Mouse (Mus musculus): ENCODE measurements around the gene Zscan12. TPM values are rescaled to one million over a fixed set of nuclear protein-coding genes. Genes with fewer than 3 reads are reported as not detected.
"Not testable (repeated sequence)": the region's sequence is repeated elsewhere in the genome, so short reads cannot be mapped to it uniquely, and the experiment has no call there.

Gene Zscan12
- polyA plus RNA-seq, 1 experiment from 2014 or later = 12.7 TPM

DNA sequence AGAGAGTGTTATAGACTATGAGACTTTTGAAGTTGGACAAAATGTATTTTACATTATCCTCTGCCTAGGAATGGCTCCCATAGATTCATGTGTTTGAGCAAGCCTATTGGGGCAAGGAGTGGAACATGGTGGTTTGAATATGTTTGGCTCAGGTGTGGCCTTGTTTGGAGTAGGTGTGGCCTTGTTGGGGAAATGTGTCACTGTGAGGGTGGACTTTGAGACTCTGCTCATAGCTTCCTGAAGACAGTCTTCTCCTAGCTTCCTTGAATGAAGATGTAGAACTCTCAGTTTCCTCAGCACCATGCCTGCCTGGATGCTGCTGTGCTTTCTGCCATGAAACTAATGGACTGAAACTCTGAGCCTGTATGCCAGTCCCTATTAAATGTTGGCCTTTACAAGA, 12.0 kb upstream of the Zscan12 start:
- no peaks in the 10 kb centered on the region for H3K36me3 ChIP-seq
- no peaks in the 10 kb centered on the region for H3K27me3 ChIP-seq
- H3K9me3 ChIP-seq = no peaks in the 10 kb centered on the region
- H3K4me2 ChIP-seq = no peak overlapping the region
- no peak overlapping the region for H3K27ac ChIP-seq (replicated peaks)
- H3K4me1 ChIP-seq (replicated peaks) = no peaks in the 10 kb centered on the region
- no peak for ATAC-seq (ENCODE audit: low FRiP score, low read depth)
- no peak overlapping the region for H3K9ac ChIP-seq
- H3K4me3 ChIP-seq = no peak overlapping the region

DNA sequence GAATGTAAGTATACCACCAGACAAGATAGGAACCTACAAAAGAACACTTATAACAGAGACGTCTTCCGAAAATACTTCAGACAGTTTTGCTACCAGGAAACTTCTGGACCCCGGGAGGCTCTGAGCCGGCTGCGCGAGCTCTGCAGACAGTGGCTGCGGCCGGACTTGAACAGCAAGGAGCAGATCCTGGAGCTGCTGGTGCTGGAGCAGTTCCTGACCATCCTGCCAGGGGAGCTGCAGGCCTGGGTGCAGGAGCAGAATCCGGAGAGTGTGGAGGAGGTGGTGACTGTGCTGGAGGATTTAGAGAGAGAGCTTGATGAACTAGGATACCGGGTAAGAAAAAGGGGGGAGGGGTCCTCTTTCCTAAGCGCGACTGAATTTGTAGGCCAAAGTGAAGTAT, 1.1 kb downstream of the Zscan12 start:
- Histone ChIP-seq H3K4me3 (peak overlapping the region; percentile 80), H3K4me2 (peak overlapping the region; percentile 67), H3K9ac (peak overlapping the region; percentile 85; the same call in 1 of the 2 replicates), H3K36me3 (peaks cover 13% of the 10 kb centered on the region), H3K27ac (replicated peaks) (no peak overlapping the region), H3K9me3 (no peaks in the 10 kb centered on the region), H3K4me1 (replicated peaks) (peaks cover 27% of the 10 kb centered on the region), H3K27me3 (no peaks in the 10 kb centered on the region)
- 70% methylated on average over 12 of the region's 12 CpGs for WGBS
- no peak for ATAC-seq (ENCODE audit: low FRiP score, low read depth)

DNA sequence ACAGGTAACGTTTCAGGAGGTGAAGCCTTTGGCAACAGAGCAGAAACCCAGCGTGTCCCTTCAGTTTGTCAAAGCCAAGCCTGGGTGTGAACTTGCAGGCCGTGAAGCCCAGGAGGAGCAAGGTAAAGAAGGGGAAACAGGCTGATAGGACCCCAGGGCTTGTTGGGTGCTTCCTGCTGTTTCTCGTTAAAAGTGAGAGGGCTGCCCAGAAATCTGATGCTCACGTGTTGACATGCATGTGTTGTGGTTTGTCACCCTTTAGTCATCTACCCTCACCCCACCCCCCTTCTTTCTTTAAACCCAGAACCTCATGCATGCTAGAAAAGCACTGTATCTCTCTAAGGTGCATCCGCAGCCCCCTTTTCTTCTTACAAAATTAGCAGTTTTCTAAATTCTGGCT, 4.0 kb downstream of the Zscan12 start:
- Histone ChIP-seq H3K27me3 (no peaks in the 10 kb centered on the region), H3K4me2 (no peak overlapping the region), H3K4me3 (no peak overlapping the region), H3K36me3 (peaks cover 37% of the 10 kb centered on the region), H3K4me1 (replicated peaks) (peaks cover 27% of the 10 kb centered on the region), H3K9me3 (no peaks in the 10 kb centered on the region), H3K9ac (no peak overlapping the region), H3K27ac (replicated peaks) (no peak overlapping the region)
- WGBS = 80% methylated on average over 6 of the region's 6 CpGs
- no peak for ATAC-seq (ENCODE audit: low FRiP score, low read depth)

GRCm38 (mm10) chr13:21372700-21373099, 10.1 kb downstream of the Zscan12 start:
- H3K9me3 ChIP-seq = no peaks in the 10 kb centered on the region
- no peak for ATAC-seq (ENCODE audit: low FRiP score, low read depth)
- no peak overlapping the region for H3K9ac ChIP-seq
- no peak overlapping the region for H3K4me2 ChIP-seq
- H3K27ac ChIP-seq (replicated peaks) = no peak overlapping the region
- no peaks in the 10 kb centered on the region for H3K4me1 ChIP-seq (replicated peaks)
- WGBS = 95% methylated on average over 2 of the region's 2 CpGs
- H3K36me3 ChIP-seq = peaks cover 28% of the 10 kb centered on the region
- H3K4me3 ChIP-seq = no peak overlapping the region
- H3K27me3 ChIP-seq = no peaks in the 10 kb centered on the region

DNA sequence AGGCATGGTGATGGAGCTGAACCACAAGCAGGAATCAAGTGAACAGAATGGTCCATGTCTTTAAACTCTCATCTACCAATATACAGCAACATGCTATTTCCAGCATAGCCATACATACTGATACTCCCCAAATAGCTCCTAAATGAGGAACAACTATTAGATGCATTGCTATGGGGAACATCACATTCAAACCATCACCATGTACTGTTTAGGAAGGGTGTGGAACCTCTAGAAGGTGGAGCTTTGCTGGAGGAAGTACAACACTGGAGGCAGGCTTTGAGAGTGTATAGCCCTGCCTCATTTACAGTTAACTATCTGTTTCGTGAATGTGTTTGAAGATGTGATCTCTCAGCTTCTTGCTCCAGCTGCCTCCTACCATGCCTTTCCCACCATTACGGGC, 15.2 kb downstream of the Zscan12 start:
- Histone ChIP-seq H3K9me3 (no peaks in the 10 kb centered on the region), H3K27ac (replicated peaks) (no peak overlapping the region), H3K9ac (no peak overlapping the region), H3K27me3 (no peaks in the 10 kb centered on the region), H3K4me3 (no peak overlapping the region), H3K4me1 (replicated peaks) (no peaks in the 10 kb centered on the region), H3K4me2 (no peak overlapping the region), H3K36me3 (no peaks in the 10 kb centered on the region)
- ATAC-seq (ENCODE audit: low FRiP score, low read depth) = no peak
- 94% methylated on average over 2 of the region's 2 CpGs for WGBS

DNA sequence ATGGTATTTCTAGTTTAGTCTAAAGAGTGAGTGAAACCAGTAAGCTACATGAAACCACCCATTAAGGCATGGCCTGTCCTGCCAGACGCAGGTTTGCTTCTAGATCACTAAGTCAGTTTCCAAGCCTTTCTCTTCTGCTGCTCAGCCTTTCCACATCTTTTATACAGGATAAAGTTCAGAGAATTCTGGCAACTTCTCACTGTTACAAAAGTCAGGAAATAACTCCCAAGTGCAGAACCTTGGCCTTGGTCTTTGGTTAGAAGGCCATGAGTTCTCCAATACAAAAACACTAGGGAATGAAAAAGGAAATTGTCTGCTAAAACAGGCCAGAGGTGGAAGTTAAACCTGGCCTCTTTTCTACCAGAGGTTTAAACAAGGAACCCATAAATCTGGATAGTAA, 32.6 kb downstream of the Zscan12 start:
- Histone ChIP-seq H3K4me1 (replicated peaks) (peaks cover 14% of the 10 kb centered on the region), H3K27ac (replicated peaks) (no peak overlapping the region), H3K36me3 (peaks cover 56% of the 10 kb centered on the region), H3K27me3 (no peaks in the 10 kb centered on the region), H3K9me3 (no peaks in the 10 kb centered on the region), H3K4me3 (no peak overlapping the region), H3K9ac (no peak overlapping the region), H3K4me2 (no peak overlapping the region)
- WGBS = 98% methylated on average over 1 of the region's 1 CpGs
- no peak for ATAC-seq (ENCODE audit: low FRiP score, low read depth)

DNA sequence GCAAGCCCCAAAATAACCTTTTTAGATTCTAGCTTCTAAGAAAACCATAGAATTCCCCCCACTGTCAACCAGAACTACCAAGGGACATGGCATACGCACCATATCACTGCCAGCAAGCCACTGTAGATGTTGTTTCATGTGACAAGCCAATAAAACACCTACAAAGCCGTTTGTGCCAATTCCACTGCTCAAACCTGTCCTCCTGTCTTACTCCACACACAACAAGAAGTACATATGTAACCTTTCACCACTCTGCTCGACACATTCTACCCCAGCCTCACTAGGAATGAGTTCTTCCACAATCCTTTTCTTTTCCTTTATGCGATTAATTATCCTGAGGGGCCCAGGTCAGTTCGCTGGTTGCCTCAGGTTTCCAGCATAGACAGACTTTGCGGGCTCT, 33.0 kb downstream of the Zscan12 start:
- no peaks in the 10 kb centered on the region for H3K27me3 ChIP-seq
- peaks cover 18% of the 10 kb centered on the region for H3K4me1 ChIP-seq (replicated peaks)
- H3K9ac ChIP-seq = no peak overlapping the region
- WGBS = 95% methylated on average over 6 of the region's 6 CpGs
- no peak for ATAC-seq (ENCODE audit: low FRiP score, low read depth)
- H3K27ac ChIP-seq (replicated peaks) = no peak overlapping the region
- H3K4me3 ChIP-seq = no peak overlapping the region
- H3K4me2 ChIP-seq = no peak overlapping the region
- peaks cover 52% of the 10 kb centered on the region for H3K36me3 ChIP-seq
- no peaks in the 10 kb centered on the region for H3K9me3 ChIP-seq

DNA sequence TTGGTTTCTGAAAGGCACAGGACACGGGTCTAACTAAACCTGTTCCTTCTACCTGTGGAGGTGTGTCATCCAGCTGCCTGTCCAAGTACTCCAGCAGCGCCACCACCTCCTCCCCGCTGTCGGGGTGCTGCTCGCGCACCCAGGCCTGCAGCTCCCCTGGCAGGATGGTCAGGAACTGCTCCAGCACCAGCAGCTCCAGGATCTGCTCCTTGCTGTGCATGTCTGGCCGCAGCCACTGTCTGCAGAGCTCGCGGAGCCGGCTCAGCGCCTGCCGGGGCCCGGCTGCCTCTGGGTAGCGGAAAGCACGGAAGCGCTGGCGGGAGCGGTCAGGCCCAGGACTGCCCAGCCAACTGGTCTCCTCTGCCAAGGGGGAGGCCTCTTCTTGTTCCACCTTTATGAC, 33.4 kb downstream of the Zscan12 start:
- WGBS = 90% methylated on average over 18 of the region's 18 CpGs
- not testable (repeated sequence) for H3K27ac ChIP-seq (replicated peaks); H3K4me2 ChIP-seq; H3K27me3 ChIP-seq; H3K9ac ChIP-seq; H3K4me3 ChIP-seq; H3K9me3 ChIP-seq
- peaks cover 48% of the 10 kb centered on the region for H3K36me3 ChIP-seq
- peak; percentile 38; the same call in 1 of the 2 replicates for ATAC-seq (ENCODE audit: low FRiP score, low read depth)
- peaks cover 22% of the 10 kb centered on the region for H3K4me1 ChIP-seq (replicated peaks)

- Histone ChIP-seq H3K27me3 (no peaks in the 10 kb centered on the region), H3K27ac (replicated peaks) (no peak overlapping the region), H3K9me3 (no peaks in the 10 kb centered on the region), H3K36me3 (peaks cover 34% of the 10 kb centered on the region), H3K4me1 (replicated peaks) (peaks cover 28% of the 10 kb centered on the region), H3K9ac (no peak overlapping the region), H3K4me2 (no peak overlapping the region), H3K4me3 (no peak overlapping the region)
- no peak for ATAC-seq (ENCODE audit: low FRiP score, low read depth)
- WGBS = 94% methylated on average over 2 of the region's 2 CpGs
Measured at GRCm38 (mm10) chr13:21397486-21397885, 34.9 kb downstream of the Zscan12 start.

- H3K27me3 ChIP-seq = no peaks in the 10 kb centered on the region
- no peak for ATAC-seq (ENCODE audit: low FRiP score, low read depth)
- H3K4me2 ChIP-seq = peak overlapping the region; percentile 70
- peaks cover 31% of the 10 kb centered on the region for H3K4me1 ChIP-seq (replicated peaks)
- H3K27ac ChIP-seq (replicated peaks) = no peak overlapping the region
- peak overlapping the region; percentile 60 for H3K4me3 ChIP-seq
- no peaks in the 10 kb centered on the region for H3K9me3 ChIP-seq
- 89% methylated on average over 3 of the region's 3 CpGs for WGBS
- H3K9ac ChIP-seq = no peak overlapping the region
- peaks cover 3% of the 10 kb centered on the region for H3K36me3 ChIP-seq
Measured at GRCm38 (mm10) chr13:21401166-21401565, 38.5 kb downstream of the Zscan12 start.

DNA sequence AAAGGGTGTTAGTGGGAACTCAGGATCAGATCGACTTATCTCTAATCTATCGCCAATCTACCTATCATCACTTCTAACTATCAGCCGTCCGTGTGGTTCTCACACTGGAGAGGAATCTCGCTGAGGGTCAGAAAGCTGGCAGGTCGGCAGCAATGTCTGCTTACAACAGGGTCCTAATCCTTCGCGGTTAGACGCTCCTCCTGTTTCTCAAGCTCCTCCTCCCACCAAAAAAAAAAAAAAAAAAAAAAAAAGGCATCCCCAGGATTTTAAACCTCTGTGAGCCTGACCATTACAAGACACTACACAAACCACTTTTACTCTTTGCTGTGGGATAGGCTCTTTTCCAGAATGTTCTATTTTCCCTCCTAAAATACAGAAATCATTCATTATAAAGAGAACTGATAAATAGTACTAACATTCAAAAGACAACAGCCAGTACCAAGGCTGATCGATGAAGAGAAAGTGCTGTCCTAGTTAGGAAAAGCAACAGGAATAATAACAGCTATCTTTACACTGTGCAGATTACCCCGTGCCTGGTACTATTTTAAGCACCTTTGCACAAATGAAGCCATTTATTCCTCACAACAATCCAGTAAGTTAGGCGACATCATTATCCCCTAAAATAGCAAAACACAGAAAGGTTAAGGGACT, 39.1 kb downstream of the Zscan12 start:
- Histone ChIP-seq H3K27ac (replicated peaks) (peak overlapping the region; percentile 63), H3K4me1 (replicated peaks) (peaks cover 31% of the 10 kb centered on the region), H3K36me3 (no peaks in the 10 kb centered on the region), H3K9ac (peak overlapping the region; percentile 66), H3K9me3 (no peaks in the 10 kb centered on the region), H3K27me3 (no peaks in the 10 kb centered on the region), H3K4me2 (peak overlapping the region; percentile 70), H3K4me3 (peak overlapping the region; percentile 60)
- ATAC-seq (ENCODE audit: low FRiP score, low read depth) = peak; percentile 16
- WGBS = 17% methylated on average over 12 of the region's 12 CpGs

- under 1% methylated on average over 35 of the region's 35 CpGs for WGBS
- Histone ChIP-seq H3K27ac (replicated peaks) (peak within 1 kb of the TSS; percentile 63), H3K9me3 (no peaks in the 10 kb centered on the region), H3K36me3 (no peaks in the 10 kb centered on the region), H3K4me2 (peak within 1 kb of the TSS; percentile 70), H3K9ac (peak within 1 kb of the TSS; percentile 66), H3K4me3 (peak within 1 kb of the TSS; percentile 60), H3K4me1 (replicated peaks) (peaks cover 32% of the 10 kb centered on the region), H3K27me3 (no peaks in the 10 kb centered on the region)
- ATAC-seq (ENCODE audit: low FRiP score, low read depth) = peak; percentile 97
Measured at GRCm38 (mm10) chr13:21402287-21402846, 39.7 kb downstream of the Zscan12 start, which contains the start of gene Zkscan3. Zkscan3 (minus strand) TSS chr13:21402755.
